Mouse (Mus musculus) cerebellum, adult 11-12 months (tissue): ENCODE results near the gene Dclk1.
"Not testable (repeated sequence)": the region's sequence is repeated elsewhere in the genome, so short reads cannot be mapped to it uniquely, and the experiment has no call there.

Experiments used
- DNase-seq: peaks from one replicate; pipeline ENCODE4 v3.0.0; 2022

Dclk1 gene

GRCm38 (mm10) chr3:55241730-55242421, at the start of gene Dclk1:
TSS of gene Dclk1 (plus strand) at chr3:55242364.
- DNase-seq = no peak

- DNase-seq = no peak
These were observed 48.8 kb upstream of the Dclk1 start for GRCm38 (mm10) chr3:55193351-55193750.

GRCm38 (mm10) chr3:55194792-55195191, 47.4 kb upstream of the Dclk1 start:
- DNase-seq = no peak

GRCm38 (mm10) chr3:55195581-55196327, 46.4 kb upstream of the Dclk1 start:
- no peak for DNase-seq

GRCm38 (mm10) chr3:55196328-55196710, 45.8 kb upstream of the Dclk1 start:
- no peak for DNase-seq

- not testable (repeated sequence) for DNase-seq
These were observed 38.5 kb upstream of the Dclk1 start for GRCm38 (mm10) chr3:55203621-55204020.

- no peak for DNase-seq
These were observed 35.8 kb upstream of the Dclk1 start for GRCm38 (mm10) chr3:55206413-55206812.

GRCm38 (mm10) chr3:55207665-55208064, 34.5 kb upstream of the Dclk1 start:
- no peak for DNase-seq

GRCm38 (mm10) chr3:55212254-55212653, 29.9 kb upstream of the Dclk1 start:
- DNase-seq = no peak

- no peak for DNase-seq
These were observed 28.4 kb upstream of the Dclk1 start for GRCm38 (mm10) chr3:55213785-55214184.

- no peak for DNase-seq
These were observed 27.8 kb upstream of the Dclk1 start for GRCm38 (mm10) chr3:55214413-55214812.

- DNase-seq = no peak
These were observed 19.7 kb upstream of the Dclk1 start for GRCm38 (mm10) chr3:55222502-55222901.

- no peak for DNase-seq
These were observed 18.3 kb upstream of the Dclk1 start for GRCm38 (mm10) chr3:55223862-55224261.

- DNase-seq = no peak
These were observed 15.5 kb upstream of the Dclk1 start for GRCm38 (mm10) chr3:55226501-55227213.

- no peak for DNase-seq
These were observed 15.0 kb upstream of the Dclk1 start for GRCm38 (mm10) chr3:55227214-55227581.

GRCm38 (mm10) chr3:55242422-55243055, 375 bp downstream of the Dclk1 start:
- peak; percentile 11 for DNase-seq

GRCm38 (mm10) chr3:55243056-55243471, 900 bp downstream of the Dclk1 start:
- no peak for DNase-seq

- no peak for DNase-seq
These were observed 1.9 kb downstream of the Dclk1 start for GRCm38 (mm10) chr3:55244087-55244486.

GRCm38 (mm10) chr3:55246618-55247272, 4.6 kb downstream of the Dclk1 start:
- DNase-seq = no peak

GRCm38 (mm10) chr3:55248048-55248447, 5.9 kb downstream of the Dclk1 start:
- no peak for DNase-seq

GRCm38 (mm10) chr3:55248508-55248907, 6.3 kb downstream of the Dclk1 start:
- DNase-seq = peak; percentile 66

- DNase-seq = no peak
These were observed 8.5 kb downstream of the Dclk1 start for GRCm38 (mm10) chr3:55250631-55251030.

- no peak for DNase-seq
These were observed 18.0 kb downstream of the Dclk1 start for GRCm38 (mm10) chr3:55260139-55260538.
